Mouse (Mus musculus) hindbrain, embryonic 11.5 days (tissue): ENCODE results near the gene Vipr2. TPM values are rescaled to one million over a fixed set of nuclear protein-coding genes. Genes with fewer than 3 reads are reported as not detected.

ENCODE experiments used
- ATAC-seq: fragments of 200-750 bp; cut with Nextera tagmentation; 2 replicates; pipeline ENCODE4 v1.8.0; 2017; ENCODE audit warnings: mild to moderate bottlenecking, moderate TSS enrichment, moderate library complexity; ENCODE audit not compliant: low FRiP score
- DNase-seq: peaks from one replicate; pipeline ENCODE4 v3.0.0-alpha.2; 2015; ENCODE audit warnings: low spot score
- H3K27ac ChIP-seq: fragments of 300-500 bp; sonication (generic); 2 replicates; pipeline ENCODE4 v1.5.1; 2014; ENCODE audit warnings: mild to moderate bottlenecking, low read depth, low read length
- H3K27me3 ChIP-seq: fragments of 300-500 bp; sonication (generic); 2 replicates; pipeline ENCODE4 v1.6.1; 2014; ENCODE audit warnings: mild to moderate bottlenecking, low read length, moderate library complexity, mixed read lengths; ENCODE audit not compliant: control insufficient read depth, insufficient read depth
- H3K36me3 ChIP-seq: fragments of 300-500 bp; sonication (generic); 2 replicates; pipeline ENCODE4 v1.6.1; 2014; ENCODE audit warnings: mild to moderate bottlenecking, low read length, moderate library complexity, mixed read lengths; ENCODE audit not compliant: control insufficient read depth, insufficient read depth
- H3K4me1 ChIP-seq: fragments of 300-500 bp; sonication (generic); replicated peaks from 2 replicates; pipeline ENCODE4 v1.6.1; 2014; ENCODE audit warnings: low read length, mixed read lengths; ENCODE audit not compliant: control insufficient read depth, insufficient read depth
- H3K4me2 ChIP-seq: fragments of 300-500 bp; sonication (generic); replicated peaks from 2 replicates; pipeline ENCODE4 v1.6.1; 2014; ENCODE audit warnings: mild to moderate bottlenecking, low read depth, low read length
- H3K4me3 ChIP-seq: fragments of 300-500 bp; sonication (generic); 2 replicates; pipeline ENCODE4 v1.5.1; 2014; ENCODE audit warnings: low read depth, low read length
- H3K9ac ChIP-seq: fragments of 300-500 bp; sonication (generic); 2 replicates; pipeline ENCODE4 v1.6.1; 2014; ENCODE audit warnings: low read depth, low read length
- H3K9me3 ChIP-seq: fragments of 300-500 bp; sonication (generic); 2 replicates; pipeline ENCODE4 v1.6.1; 2016; ENCODE audit warnings: low read length; ENCODE audit not compliant: control insufficient read depth
- polyA plus RNA-seq: library from polyadenylated mRNA; unstranded; fragments of >200 nt; fragmentation: Nextera tagmentation; extraction: Ambion mirVana; gene quantifications from 2 replicates; pipeline ENCODE4 v1.2.1, GENCODE M21; 2014

Gene Vipr2
- polyA plus RNA-seq, 1 experiment from 2014 or later: 2.3 TPM

DNA sequence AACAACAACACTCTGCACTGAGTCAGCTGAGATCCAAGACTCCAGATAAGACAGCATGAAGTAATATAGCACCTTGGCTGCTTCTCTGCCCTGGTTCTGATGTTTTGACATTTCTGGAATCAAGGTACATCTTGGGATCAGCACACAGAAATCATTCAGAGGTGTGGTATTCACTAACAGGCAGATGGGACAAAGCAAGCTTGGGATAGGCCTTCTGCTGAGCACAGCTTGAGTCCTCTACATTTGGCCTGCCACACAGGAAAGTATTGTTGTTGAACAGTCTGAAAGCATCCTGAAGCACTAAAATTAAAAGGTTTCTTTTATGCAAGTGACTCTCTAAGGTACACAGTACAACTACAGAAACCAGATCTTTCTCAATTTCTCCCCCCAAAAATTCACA is 117.1 kb downstream of the Vipr2 start:
- Histone ChIP-seq H3K27ac (no peak overlapping the region), H3K4me1 (no peaks in the 10 kb centered on the region; the same call in 1 of the 2 replicates), H3K4me2 (no peak overlapping the region), H3K27me3 (no peaks in the 10 kb centered on the region), H3K9ac (no peak overlapping the region), H3K9me3 (no peaks in the 10 kb centered on the region), H3K36me3 (no peaks in the 10 kb centered on the region), H3K4me3 (no peak overlapping the region)
- ATAC-seq (no peak), DNase-seq (no peak)

Other genes starting within 250 kb of the Vipr2 start
- 70.8 and 71.4 TPM in 2 replicates for gene Zfp386, start 30.0 kb upstream of the Vipr2 start, polyA plus RNA-seq
- gene Wdr60, start 185.3 kb downstream of the Vipr2 start, polyA plus RNA-seq: 15.3 and 17.3 TPM in 2 replicates
- not detected in 2 replicates for gene Gm11027, start 197.7 kb downstream of the Vipr2 start, polyA plus RNA-seq
- gene Esyt2, start 203.5 kb downstream of the Vipr2 start, polyA plus RNA-seq: 18.8 and 22.1 TPM in 2 replicates